Mouse (Mus musculus) myocyte (in vitro differentiated cells): ENCODE data around the gene Ankrd63.

Experiments
- E2F4 ChIP-seq: IDR thresholded peaks from one replicate; pipeline ENCODE4 v1.6.1; 2011; ENCODE audit warnings: mild to moderate bottlenecking, control low read depth, moderate library complexity; ENCODE audit not compliant: insufficient read depth
- MYOD1 ChIP-seq, 3 experiments: IDR thresholded peaks; one replicate each; pipeline ENCODE4 v1.6.1; 2011; ENCODE audit warnings: control low read depth in 2 of 3, low read depth in 2 of 3, mild to moderate bottlenecking in 2 of 3, moderate library complexity in 1 of 3; ENCODE audit not compliant: insufficient read length in 2 of 3, control insufficient read depth in 1 of 3
- MYOG ChIP-seq, 3 experiments: IDR thresholded peaks; one replicate each; pipeline ENCODE4 v1.6.1; 2011; ENCODE audit warnings: control low read depth in 2 of 3, low read depth in 2 of 3, mild to moderate bottlenecking in 2 of 3; ENCODE audit not compliant: insufficient read length in 2 of 3, control insufficient read depth in 1 of 3, insufficient read depth in 1 of 3
- POLR2A ChIP-seq: IDR thresholded peaks from one replicate; pipeline ENCODE4 v1.6.1; 2011; ENCODE audit warnings: low read depth, mild to moderate bottlenecking, control low read depth, moderate library complexity; ENCODE audit not compliant: insufficient read length
- TCF12 ChIP-seq: IDR thresholded peaks from one replicate; pipeline ENCODE4 v1.6.1; 2011; ENCODE audit warnings: mild to moderate bottlenecking, control low read depth; ENCODE audit not compliant: poor library complexity, insufficient read depth, severe bottlenecking

- TF ChIP-seq E2F4 (no peak), POLR2A (no peak), MYOG (IDR thresholded peaks at IDR 0.05; ENCODE audit: control insufficient read depth in 1 of 3, insufficient read depth in 1 of 3, insufficient read length in 2 of 3, low read depth in 2 of 3) (no peak), MYOD1 (IDR thresholded peaks at IDR 0.05; ENCODE audit: control insufficient read depth in 1 of 3, insufficient read length in 2 of 3, low read depth in 2 of 3) (no peak), TCF12 (no peak)
These were observed 40.9 kb upstream of the Ankrd63 start for GRCm38 (mm10) chr2:118744621-118745020.
